Mouse (Mus musculus) limb, embryonic 15.5 days (tissue): ENCODE results near the gene Flywch1. TPM values are rescaled to one million over a fixed set of nuclear protein-coding genes. Genes with fewer than 3 reads are reported as not detected.
"Not testable (repeated sequence)": the region's sequence is repeated elsewhere in the genome, so short reads cannot be mapped to it uniquely, and the experiment has no call there.

Source experiments
- ATAC-seq: fragments of 200-750 bp; cut with Nextera tagmentation; 2 replicates; pipeline ENCODE4 v1.8.0; 2017; ENCODE audit warnings: low read depth, moderate TSS enrichment; ENCODE audit not compliant: insufficient number of reproducible peaks, low FRiP score, low TSS enrichment
- H3K27ac ChIP-seq: fragments of 300-500 bp; sonication (generic); 2 replicates; pipeline ENCODE4 v1.5.1; 2015; ENCODE audit warnings: moderate library complexity, mild to moderate bottlenecking, inconsistent platforms
- H3K27me3 ChIP-seq: fragments of 300-500 bp; sonication (generic); 2 replicates; pipeline ENCODE4 v1.6.1; 2015; ENCODE audit warnings: inconsistent platforms
- H3K36me3 ChIP-seq: fragments of 300-500 bp; sonication (generic); 2 replicates; pipeline ENCODE4 v1.6.1; 2015; ENCODE audit warnings: inconsistent platforms
- H3K4me1 ChIP-seq: fragments of 300-500 bp; sonication (generic); 2 replicates; pipeline ENCODE4 v1.6.1; 2015; ENCODE audit warnings: inconsistent platforms
- H3K4me2 ChIP-seq: fragments of 300-500 bp; sonication (generic); 2 replicates; pipeline ENCODE4 v1.6.1; 2015; ENCODE audit warnings: mild to moderate bottlenecking, inconsistent platforms
- H3K4me3 ChIP-seq: fragments of 300-500 bp; sonication (generic); 2 replicates; pipeline ENCODE4 v1.5.1; 2015; ENCODE audit warnings: mild to moderate bottlenecking, inconsistent platforms
- H3K9ac ChIP-seq: fragments of 300-500 bp; sonication (generic); 2 replicates; pipeline ENCODE4 v1.6.1; 2015; ENCODE audit warnings: inconsistent platforms
- H3K9me3 ChIP-seq: fragments of 300-500 bp; sonication (generic); 2 replicates; pipeline ENCODE4 v1.6.1; 2016; ENCODE audit warnings: inconsistent platforms
- WGBS: fragments of 180-500 bp; shearing (Covaris S2); methylation state at CpG from one replicate; pipeline ENCODE4 v1.1.7; 2015; 5-methylcytosine and 5-hydroxymethylcytosine counted together
- polyA plus RNA-seq: library from polyadenylated mRNA; unstranded; fragments of >200 nt; fragmentation: Nextera tagmentation; extraction: Ambion mirVana; gene quantifications from 2 replicates; pipeline ENCODE4 v1.2.1, GENCODE M21; 2015

The Flywch1 gene
- polyA plus RNA-seq, 1 experiment from 2014 or later, result 69.8 TPM

GRCm38 (mm10) chr17:23776216-23776615 is 4.8 kb upstream of the Flywch1 start:
- H3K4me1 ChIP-seq, result 0 out of 2 replicates have a peak, but pooled peaks cover 4% of the 10 kb centered on the region
- H3K4me3 ChIP-seq, result no peak overlapping the region
- H3K9me3 ChIP-seq, result no peaks in the 10 kb centered on the region
- H3K27me3 ChIP-seq, result no peaks in the 10 kb centered on the region
- no peak for ATAC-seq
- no peak overlapping the region for H3K9ac ChIP-seq
- 69% methylated on average over 10 of the region's 10 CpGs for WGBS
- H3K27ac ChIP-seq, result no peak overlapping the region
- 0 out of 2 replicates have a peak, but pooled peaks cover 5% of the 10 kb centered on the region for H3K36me3 ChIP-seq
- H3K4me2 ChIP-seq, result no peak overlapping the region

DNA sequence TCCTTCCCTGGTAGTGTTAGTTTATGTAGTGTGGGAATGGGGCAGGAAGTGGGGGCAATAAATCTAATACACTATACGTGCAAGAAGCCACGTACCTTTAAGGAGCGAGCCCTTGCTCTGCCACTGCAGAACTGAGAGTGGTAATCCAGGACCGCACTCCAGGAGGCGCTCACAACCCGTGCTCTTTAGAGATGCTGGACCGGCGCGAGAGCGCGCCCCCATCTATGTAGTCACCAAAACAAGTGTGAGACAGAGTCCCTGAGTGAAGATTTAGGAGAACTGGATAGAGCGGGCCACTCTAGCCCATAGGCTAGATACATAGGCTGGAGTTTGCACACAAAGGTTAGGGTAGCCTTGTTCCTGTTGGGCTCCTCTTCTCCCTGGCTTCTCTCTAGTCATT is 2.7 kb upstream of the Flywch1 start:
- no peak for ATAC-seq
- Histone ChIP-seq H3K9ac (no peak overlapping the region), H3K36me3 (0 out of 2 replicates have a peak, but pooled peaks cover 2% of the 10 kb centered on the region), H3K27ac (no peak overlapping the region), H3K9me3 (no peaks in the 10 kb centered on the region), H3K27me3 (no peaks in the 10 kb centered on the region), H3K4me2 (no peak overlapping the region), H3K4me3 (no peak overlapping the region), H3K4me1 (peaks cover 14% of the 10 kb centered on the region)
- WGBS, result 4% methylated on average over 12 of the region's 12 CpGs

DNA sequence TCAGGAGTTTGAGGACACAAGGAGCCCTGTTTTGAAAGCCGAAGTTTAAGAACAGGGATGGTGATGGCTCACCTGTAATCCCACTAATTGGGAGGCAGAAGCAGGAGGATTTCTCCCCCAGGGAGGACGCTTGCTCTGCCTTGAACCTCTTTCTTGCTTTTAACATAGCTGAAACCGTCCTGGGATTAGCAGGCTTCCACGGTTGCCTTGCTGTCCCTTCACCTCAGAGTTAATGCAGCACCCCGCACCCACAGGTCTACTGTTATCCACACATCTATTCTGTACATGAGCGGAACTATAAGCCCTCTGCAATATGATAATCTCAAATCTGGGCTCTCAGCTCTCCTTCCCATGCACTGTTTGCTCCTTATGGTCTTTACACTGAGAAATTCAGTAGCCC is 2.3 kb upstream of the Flywch1 start:
- H3K36me3 ChIP-seq, result no peaks in the 10 kb centered on the region
- no peak overlapping the region for H3K4me2 ChIP-seq
- no peak overlapping the region for H3K27ac ChIP-seq
- H3K4me3 ChIP-seq, result no peak overlapping the region
- peaks cover 14% of the 10 kb centered on the region for H3K4me1 ChIP-seq
- ATAC-seq, result no peak
- H3K9me3 ChIP-seq, result no peaks in the 10 kb centered on the region
- 65% methylated on average over 6 of the region's 6 CpGs for WGBS
- H3K9ac ChIP-seq, result no peak overlapping the region
- no peaks in the 10 kb centered on the region for H3K27me3 ChIP-seq

DNA sequence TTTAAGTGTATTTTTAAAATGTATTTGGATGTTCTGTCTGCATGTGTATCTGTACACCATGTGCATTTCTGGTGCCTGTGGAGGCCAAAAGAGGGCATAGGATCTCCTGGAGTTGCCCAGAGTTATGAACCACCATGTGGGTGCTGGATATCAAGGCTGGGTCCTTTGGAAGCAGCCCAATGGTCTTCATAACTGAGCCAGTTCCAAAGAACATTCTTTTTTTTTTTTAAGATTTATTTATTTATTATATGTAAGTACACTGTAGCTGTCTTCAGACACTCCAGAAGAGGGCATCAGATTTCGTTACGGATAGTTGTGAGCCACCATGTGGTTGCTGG is 786 bp upstream of the Flywch1 start:
- Histone ChIP-seq H3K4me1 (peaks cover 14% of the 10 kb centered on the region), H3K4me2 (0 out of 2 replicates have a peak overlapping the region, but pooled peaks have one; percentile 30)
- not testable (repeated sequence) for ATAC-seq, H3K27me3 ChIP-seq, H3K36me3 ChIP-seq, H3K4me3 ChIP-seq, H3K27ac ChIP-seq, H3K9me3 ChIP-seq, H3K9ac ChIP-seq
- WGBS, result 84% methylated on average over 2 of the region's 2 CpGs

DNA sequence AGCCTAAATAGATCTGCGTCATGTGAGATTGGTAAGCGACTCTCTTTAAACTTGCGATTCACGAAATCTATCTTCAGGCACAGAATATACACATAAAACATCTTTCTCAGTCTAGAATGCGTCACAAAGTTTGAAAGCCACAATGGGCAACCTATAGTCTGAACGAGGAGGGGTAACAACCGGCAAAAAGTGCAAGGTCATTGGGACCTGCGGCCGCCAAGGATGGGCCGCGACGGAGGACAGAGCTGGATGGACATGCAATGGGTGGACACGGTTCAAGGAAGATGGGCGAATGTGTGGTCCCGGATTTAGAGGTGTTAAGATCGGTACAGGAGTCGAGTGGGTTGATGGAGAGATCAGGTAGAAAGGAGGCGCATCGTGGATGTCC is 512 bp downstream of the Flywch1 start:
- peak overlapping the region; percentile 71 for H3K4me2 ChIP-seq
- H3K27ac ChIP-seq, result peak overlapping the region; percentile 86
- 1% methylated on average over 19 of the region's 19 CpGs for WGBS
- peaks cover 14% of the 10 kb centered on the region for H3K4me1 ChIP-seq
- H3K36me3 ChIP-seq, result no peaks in the 10 kb centered on the region
- H3K9me3 ChIP-seq, result no peaks in the 10 kb centered on the region
- H3K27me3 ChIP-seq, result no peaks in the 10 kb centered on the region
- H3K4me3 ChIP-seq, result peak overlapping the region; percentile 95
- no peak for ATAC-seq
- peak overlapping the region; percentile 91 for H3K9ac ChIP-seq

DNA sequence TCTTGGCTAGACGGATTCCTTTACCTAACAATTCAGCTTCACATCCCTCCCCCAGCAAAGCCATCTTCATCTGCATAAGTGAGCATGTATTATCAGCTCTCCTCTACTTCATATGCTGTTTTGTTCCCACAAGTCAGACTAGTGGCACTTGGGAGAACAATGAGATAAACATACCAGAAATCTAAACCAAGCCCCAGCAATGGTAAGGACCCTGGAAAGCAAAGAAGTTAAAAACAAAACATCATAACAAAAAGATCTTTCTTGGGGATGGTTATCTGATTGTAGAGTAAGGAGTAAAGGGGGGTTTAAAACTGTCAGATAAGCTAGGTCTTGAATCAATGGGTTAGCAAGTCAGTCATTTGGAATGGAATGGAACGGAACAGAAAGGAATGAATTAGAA is 909 bp downstream of the Flywch1 start:
- no peaks in the 10 kb centered on the region for H3K27me3 ChIP-seq

GRCm38 (mm10) chr17:23762976-23763375 is 8.4 kb downstream of the Flywch1 start:
- Histone ChIP-seq H3K27me3 (no peaks in the 10 kb centered on the region), H3K4me2 (no peak overlapping the region), H3K36me3 (peaks cover 47% of the 10 kb centered on the region), H3K9ac (no peak overlapping the region), H3K4me1 (no peaks in the 10 kb centered on the region), H3K9me3 (no peaks in the 10 kb centered on the region), H3K4me3 (no peak overlapping the region), H3K27ac (no peak overlapping the region)
- 92% methylated on average over 11 of the region's 11 CpGs for WGBS
- no peak for ATAC-seq

More for the DNA sequence above, 909 bp downstream of the Flywch1 start:
- Histone ChIP-seq H3K36me3 (no peaks in the 10 kb centered on the region), H3K4me3 (peak overlapping the region; percentile 95), H3K9me3 (no peaks in the 10 kb centered on the region), H3K9ac (peak overlapping the region; percentile 91; the same call in 1 of the 2 replicates), H3K27ac (no peak overlapping the region), H3K4me1 (peaks cover 14% of the 10 kb centered on the region), H3K4me2 (peak overlapping the region; percentile 71)
- no peak for ATAC-seq
- 26% methylated on average over 2 of the region's 2 CpGs for WGBS

DNA sequence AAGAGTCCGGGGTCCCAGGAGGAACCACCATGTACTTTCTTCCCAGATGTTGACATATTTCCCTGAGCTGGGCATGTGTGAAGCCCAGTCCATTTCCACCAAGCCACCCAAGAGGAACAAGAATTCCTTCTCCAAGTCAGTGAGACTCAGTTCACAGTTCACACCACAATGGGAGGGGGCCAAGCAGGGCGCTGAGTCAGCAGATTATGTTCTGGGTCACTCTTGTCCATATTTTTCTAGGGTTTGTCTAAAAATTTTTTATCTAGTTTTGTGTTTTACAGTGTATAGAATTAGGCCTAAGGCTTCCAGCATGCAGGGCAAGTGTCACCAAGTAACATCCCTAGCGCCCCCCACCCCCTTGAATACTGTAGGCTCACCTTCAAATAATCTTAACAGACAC is 10.2 kb downstream of the Flywch1 start:
- Histone ChIP-seq H3K36me3 (peaks cover 65% of the 10 kb centered on the region), H3K4me1 (no peaks in the 10 kb centered on the region), H3K4me3 (no peak overlapping the region), H3K27ac (no peak overlapping the region), H3K9me3 (no peaks in the 10 kb centered on the region), H3K4me2 (no peak overlapping the region), H3K9ac (no peak overlapping the region), H3K27me3 (no peaks in the 10 kb centered on the region)
- no peak for ATAC-seq
- WGBS, result 97% methylated on average over 3 of the region's 3 CpGs

- no peaks in the 10 kb centered on the region for H3K27me3 ChIP-seq
- H3K4me3 ChIP-seq, result no peak overlapping the region
- 90% methylated on average over 9 of the region's 9 CpGs for WGBS
- H3K9me3 ChIP-seq, result no peaks in the 10 kb centered on the region
- no peak overlapping the region for H3K27ac ChIP-seq
- H3K4me1 ChIP-seq, result no peaks in the 10 kb centered on the region
- no peak overlapping the region for H3K4me2 ChIP-seq
- H3K36me3 ChIP-seq, result peaks cover 74% of the 10 kb centered on the region
- H3K9ac ChIP-seq, result no peak overlapping the region
- ATAC-seq, result no peak
Measured at GRCm38 (mm10) chr17:23760231-23760630, 11.2 kb downstream of the Flywch1 start.

GRCm38 (mm10) chr17:23758801-23759200 is 12.6 kb downstream of the Flywch1 start:
- H3K4me3 ChIP-seq, result no peak overlapping the region
- no peaks in the 10 kb centered on the region for H3K9me3 ChIP-seq
- H3K27ac ChIP-seq, result no peak overlapping the region
- 83% methylated on average over 8 of the region's 8 CpGs for WGBS
- ATAC-seq, result no peak
- peaks cover 82% of the 10 kb centered on the region for H3K36me3 ChIP-seq
- no peak overlapping the region for H3K4me2 ChIP-seq
- no peaks in the 10 kb centered on the region for H3K27me3 ChIP-seq
- no peak overlapping the region for H3K9ac ChIP-seq
- H3K4me1 ChIP-seq, result no peaks in the 10 kb centered on the region

DNA sequence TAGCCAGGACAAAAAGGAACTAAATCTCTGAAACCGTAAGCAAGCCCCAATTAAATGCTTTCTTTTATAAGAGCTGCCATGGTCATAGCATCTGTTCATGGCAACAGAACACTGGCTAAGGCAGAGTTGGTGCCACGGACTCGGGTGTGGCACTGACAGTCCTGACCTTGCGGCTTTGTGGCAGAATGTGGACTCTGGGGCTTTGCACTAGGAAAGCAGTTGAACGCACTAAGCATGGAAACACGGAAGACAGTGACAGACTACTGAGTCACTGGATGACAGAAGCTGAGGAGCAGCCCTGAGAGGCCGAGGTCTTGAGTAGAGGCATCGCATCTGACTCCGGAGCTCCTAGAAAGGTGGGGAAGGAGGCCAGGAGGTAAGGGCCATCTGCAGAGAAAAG is 13.8 kb downstream of the Flywch1 start:
- ATAC-seq, result no peak
- Histone ChIP-seq H3K4me1 (no peaks in the 10 kb centered on the region), H3K4me2 (no peak overlapping the region), H3K4me3 (no peak overlapping the region), H3K9ac (no peak overlapping the region), H3K27ac (no peak overlapping the region), H3K9me3 (no peaks in the 10 kb centered on the region), H3K36me3 (peaks cover 88% of the 10 kb centered on the region), H3K27me3 (no peaks in the 10 kb centered on the region)
- WGBS, result 94% methylated on average over 9 of the region's 9 CpGs

GRCm38 (mm10) chr17:23755689-23756088 is 15.7 kb downstream of the Flywch1 start:
- no peaks in the 10 kb centered on the region for H3K27me3 ChIP-seq
- H3K4me3 ChIP-seq, result no peak overlapping the region
- no peak for ATAC-seq
- H3K4me2 ChIP-seq, result no peak overlapping the region
- H3K9me3 ChIP-seq, result no peaks in the 10 kb centered on the region
- H3K36me3 ChIP-seq, result peaks cover 85% of the 10 kb centered on the region
- H3K4me1 ChIP-seq, result no peaks in the 10 kb centered on the region
- H3K27ac ChIP-seq, result no peak overlapping the region
- no peak overlapping the region for H3K9ac ChIP-seq
- 83% methylated on average over 13 of the region's 13 CpGs for WGBS
